Mouse (Mus musculus): ENCODE results near the gene Slc30a7.

Gene Slc30a7

DNA sequence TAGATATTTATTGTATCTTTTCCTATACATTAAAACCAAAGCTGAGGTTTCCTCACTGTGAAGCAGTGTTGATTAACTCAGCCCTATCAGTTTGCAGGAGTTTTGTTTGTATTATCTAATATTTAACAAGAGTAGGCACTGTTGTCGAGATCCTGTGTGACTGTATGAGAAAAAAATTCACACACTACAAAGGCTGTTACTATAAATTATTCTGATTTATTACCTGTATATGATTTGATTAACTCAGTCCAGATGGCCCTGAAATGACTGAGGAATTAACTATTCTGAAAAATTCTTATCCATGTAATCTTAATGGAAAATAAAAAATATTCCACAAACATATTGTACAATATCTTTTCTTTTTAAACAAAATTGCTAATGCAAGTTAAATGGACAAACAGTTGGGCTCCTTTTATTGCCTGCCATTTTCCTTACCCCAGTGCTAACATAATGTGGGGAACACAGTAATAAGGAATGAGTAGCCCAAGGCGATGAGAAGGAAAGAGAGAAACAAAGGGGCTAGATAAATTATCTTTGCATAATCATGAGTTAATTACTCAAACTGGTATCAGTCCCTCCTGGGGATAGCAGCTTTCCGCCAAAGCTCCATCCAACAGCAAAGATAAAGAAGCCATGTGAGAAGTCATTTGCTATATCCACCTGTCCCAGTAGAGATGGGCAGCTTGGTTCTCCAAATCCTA lies 57.8 kb downstream of the Slc30a7 start:
- DNase-seq (ENCODE audit: low read depth), result no peak

DNA sequence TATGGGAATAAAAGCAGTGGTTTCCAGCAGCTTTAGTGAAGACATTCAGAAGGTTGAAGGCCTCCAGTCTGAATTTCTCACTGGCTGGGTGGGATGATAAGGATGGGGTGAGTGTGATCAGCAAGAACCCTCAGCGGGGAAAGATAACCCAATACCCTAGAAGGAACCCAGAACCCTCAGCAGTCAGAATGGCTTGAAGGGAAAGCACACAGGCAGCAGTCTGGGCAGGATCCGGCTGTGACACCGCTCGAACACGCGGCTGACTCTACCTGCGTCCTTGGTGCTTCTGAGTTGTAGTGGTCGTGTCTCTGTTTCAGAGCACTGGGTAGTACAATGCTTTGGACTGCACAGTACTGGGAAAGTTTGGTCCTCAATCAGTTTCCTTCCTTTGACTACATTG lies 60.9 kb downstream of the Slc30a7 start:
- DNase-seq (ENCODE audit: low read depth), result no peak

DNA sequence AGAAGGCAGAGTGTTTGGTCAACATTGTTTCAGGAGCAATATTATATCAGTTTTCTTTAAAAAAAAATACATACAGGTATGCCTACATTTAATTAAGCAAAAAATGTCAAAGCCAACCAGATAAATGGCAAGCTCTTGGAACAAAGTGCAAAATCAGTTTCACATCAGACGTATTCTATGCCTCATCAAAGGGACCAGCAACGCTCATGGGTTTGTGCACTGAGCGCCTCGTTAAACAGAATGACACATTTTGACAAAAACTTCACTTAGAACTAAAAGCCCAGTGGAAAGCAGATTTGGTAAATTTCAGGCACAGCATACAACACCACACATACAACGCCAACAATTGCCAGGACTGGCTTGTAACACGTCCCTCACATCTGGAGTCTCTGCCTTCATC lies 62.8 kb downstream of the Slc30a7 start:
- peak; percentile 67 for DNase-seq (ENCODE audit: low read depth)

DNA sequence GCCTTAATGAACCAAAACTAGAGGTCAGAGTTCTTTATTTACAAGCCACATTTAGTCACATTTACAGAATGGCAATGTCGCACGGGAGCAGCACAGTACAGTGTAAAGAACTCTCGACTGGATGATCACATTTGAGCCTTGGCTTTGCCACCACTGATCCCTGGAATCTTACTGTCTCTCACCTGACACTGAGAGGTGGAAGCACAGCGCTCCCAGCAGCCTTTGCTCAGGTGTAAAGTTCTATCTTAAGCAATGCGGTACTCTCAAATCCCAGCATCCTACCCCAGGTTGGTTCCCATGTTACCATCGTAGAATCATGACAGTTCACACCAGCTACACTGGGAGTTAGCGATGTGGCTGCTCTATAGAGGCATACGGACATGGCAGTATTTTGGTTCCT lies 65.7 kb downstream of the Slc30a7 start:
- DNase-seq (ENCODE audit: low read depth), result no peak

DNA sequence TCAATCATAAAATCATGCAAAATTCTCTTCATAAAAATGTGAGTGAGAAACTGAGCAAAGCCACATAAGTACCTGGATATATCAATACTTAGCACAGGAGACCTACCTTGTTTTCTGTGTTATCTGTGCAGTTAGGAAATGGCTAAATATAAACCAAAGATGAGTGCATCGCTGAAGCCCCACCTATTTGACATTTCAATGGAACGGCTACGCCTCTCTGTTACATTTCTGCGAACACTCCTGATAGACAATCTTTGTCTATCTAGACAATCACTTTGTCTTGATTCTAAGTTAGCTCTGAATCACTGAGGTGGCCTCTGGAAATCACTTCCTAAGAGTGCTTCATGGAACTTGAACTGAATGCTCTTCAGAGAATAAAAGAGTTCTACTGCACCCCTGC lies 66.7 kb downstream of the Slc30a7 start:
- peak; percentile 52 for DNase-seq (ENCODE audit: low read depth)

DNA sequence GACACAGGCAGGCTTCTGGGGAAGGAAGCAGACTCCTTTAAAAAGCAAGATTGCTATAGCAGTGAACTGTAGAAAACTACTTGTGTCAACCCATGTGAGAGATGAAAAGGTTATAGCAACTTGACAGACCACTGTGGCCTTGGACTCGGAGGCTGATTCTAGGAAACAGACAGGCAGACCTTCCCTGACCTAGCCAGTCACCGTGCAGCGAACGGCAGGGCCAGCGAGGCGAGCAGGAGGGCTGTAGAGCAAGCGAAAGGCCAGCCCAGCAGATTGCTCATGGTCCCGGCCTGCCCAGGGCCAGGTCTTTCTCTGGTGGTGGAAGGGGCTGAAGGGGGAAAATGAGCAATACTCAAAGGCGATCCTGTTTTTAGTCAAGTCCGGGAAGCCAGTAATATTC lies 69.4 kb downstream of the Slc30a7 start:
- peak; percentile 20 for DNase-seq (ENCODE audit: low read depth)

DNA sequence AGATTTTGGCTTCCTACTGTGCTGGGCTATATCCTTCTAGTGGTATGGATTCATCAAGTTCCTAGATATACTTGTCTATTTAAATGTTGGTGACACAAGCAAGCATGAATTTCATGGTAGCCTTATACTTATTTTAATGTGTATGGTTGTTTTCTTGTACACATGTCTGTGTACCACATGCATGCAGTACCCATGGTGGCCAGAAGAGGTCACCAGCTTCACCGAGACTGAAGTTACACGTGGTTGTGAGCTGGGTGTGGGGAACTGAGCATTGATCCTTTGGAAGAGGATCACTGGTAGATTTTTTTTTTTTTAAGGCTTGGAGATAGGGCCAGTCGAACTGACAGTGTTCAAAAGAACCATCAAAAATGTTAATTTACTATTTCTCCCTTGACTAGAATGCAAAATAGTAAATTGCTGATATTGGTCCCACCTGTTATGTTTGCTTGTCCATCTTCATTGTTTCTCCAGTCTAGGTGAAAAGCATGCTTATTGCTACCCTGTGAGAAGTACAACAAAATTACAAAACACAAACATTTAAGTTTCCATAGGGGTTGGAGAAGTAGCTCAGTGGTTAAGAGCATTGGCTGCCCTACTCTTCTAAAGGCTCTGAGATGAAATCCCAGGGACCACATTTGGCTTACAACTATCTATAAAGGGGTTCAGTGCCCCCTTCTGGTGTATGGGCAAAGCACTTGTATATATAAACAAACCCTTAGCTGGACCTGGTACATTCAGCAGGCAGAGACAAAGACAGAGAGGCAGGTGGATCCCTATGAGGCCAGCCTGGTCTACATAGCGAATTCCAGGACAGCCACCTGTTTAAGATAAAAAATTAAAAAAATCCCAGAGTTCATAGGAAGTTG lies 70.2 kb downstream of the Slc30a7 start:
- DNase-seq (ENCODE audit: low read depth), result peak; percentile 84

DNA sequence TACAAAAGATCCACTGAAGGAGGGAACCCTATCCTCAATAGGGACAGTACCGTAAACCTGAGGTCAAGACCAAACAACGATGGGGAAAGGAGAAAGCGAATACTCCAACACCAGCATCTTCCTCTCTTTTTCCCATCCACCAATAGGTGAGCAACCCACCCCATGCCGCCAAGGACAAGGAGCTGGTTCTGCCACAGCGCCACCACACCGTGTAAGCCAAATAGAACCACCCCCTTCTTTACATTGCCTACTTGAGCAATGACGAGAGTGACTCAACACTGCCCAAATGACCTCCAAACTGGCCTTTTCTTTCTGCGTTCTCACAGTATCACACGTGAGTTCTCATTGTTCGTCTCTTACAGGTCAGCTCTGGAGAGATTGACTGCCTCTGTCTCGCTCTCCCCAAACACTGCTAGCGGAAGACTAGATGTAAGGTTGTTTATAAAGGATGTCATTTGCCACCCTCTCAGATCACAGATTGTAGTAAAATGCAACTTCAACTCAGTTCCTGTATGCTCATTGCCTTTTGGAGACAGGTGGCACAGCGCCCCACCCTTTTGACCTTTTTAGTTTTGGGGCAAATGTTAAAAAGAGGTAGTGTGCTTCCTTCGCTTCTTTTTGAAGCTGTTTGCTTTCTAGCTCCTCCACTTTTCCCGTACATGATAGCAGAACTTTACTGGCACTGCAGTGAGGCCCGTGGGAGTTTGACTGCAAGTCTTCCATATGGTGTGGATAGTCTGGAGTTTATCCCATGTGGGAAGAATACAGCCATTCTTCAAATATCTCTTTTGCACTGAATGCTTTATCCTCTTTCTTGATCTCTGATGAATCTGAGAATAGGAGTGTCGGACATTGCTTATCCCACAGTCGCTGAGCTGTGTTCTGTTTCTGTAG lies 73.7 kb downstream of the Slc30a7 start:
- peak; percentile 88 for DNase-seq (ENCODE audit: low read depth)

DNA sequence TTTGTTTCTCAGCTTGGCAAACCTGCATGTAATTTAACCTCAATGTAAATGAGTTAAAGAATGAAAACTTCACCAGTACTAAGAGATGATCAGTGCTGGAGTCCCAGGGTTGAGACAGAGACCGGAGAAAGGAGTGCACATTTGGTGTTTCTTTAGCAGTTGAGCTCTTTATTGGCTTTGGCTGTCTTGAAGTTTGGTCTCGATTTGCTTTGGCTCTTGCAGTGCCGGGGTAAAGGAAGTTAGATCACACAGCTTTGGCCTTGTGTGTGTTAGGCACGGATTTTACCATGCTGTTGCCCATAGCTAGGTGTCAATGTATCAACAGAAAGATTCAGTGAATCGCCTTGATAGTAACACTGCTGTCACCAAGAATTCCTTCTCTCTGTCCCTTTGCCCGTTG lies 75.5 kb downstream of the Slc30a7 start:
- peak; percentile 54 for DNase-seq (ENCODE audit: low read depth)

DNA sequence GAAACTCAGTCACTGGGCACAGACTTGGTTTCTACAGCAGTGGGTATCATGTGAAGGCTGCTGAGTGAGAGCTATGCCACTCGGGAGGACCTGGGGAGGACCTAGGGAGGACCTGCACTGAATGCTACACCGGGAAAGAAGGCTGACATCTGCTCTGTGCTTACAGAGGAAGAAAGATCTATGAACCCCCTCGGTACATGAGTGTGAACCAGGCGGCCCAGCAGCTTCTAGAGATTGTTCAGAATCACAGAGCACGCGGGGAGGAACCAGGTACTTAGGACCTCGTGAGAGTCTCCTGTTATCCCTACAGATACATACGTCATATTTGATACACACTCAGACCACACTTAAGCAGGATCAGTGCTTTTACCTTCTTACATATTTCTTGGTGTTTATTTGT lies 80.7 kb downstream of the Slc30a7 start:
- DNase-seq (ENCODE audit: low read depth), result no peak

DNA sequence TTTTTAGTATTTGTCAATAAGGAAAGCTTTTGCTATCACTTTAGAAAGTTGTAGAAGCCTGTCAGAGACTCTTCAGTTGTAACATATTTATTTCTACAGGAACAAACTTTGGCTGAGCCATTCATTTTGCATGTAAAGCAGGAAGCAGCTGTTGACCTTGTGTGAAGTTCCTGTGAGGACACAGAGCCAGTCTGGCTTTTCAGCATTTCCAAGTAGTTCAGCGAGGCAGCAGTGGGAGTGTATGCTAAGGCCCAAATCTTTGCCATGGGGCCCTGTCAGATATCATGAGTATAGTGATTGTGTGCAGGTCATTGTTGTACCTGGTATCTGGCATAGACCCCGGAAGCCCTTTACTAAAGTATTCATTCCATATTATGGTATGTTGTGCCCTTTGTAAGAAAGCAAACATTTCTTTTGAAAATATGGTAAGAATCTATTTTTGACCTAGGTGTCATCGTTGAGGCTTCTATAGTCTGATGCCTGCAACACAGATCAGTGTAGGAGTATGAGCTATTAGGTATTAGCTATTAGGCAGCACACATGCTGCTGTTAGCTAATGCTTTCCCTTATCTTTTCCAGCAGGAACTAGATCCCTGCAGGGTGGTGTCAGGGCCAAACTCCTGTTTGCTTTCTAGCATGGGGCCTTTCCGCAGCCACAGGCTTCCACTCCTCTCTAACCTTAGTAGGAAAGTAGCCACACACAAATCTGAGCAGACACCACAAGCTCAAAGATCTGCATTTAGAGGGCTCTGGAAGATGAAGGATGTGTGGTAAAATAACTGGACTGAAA lies 82.6 kb downstream of the Slc30a7 start:
- no peak for DNase-seq (ENCODE audit: low read depth)

DNA sequence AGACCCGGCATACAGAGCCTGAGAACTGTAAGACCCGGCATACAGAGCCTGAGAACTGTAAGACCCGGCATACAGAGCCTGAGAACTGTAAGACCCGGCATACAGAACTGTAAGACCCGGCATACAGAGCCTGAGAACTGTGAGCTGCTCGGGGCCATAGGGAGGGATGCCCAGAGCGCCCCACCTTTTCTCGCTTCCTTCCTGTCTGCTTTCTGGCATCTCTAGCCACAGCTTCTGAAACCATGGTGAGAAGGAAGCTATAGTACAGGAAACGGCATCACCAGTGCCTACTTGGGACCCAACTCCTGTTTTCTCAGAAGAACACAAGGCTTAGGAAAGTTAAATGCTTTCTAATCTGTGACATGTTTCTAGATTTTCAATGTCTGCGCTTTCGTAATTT lies 99.8 kb downstream of the Slc30a7 start:
- peak; percentile 56 for DNase-seq (ENCODE audit: low read depth)

DNA sequence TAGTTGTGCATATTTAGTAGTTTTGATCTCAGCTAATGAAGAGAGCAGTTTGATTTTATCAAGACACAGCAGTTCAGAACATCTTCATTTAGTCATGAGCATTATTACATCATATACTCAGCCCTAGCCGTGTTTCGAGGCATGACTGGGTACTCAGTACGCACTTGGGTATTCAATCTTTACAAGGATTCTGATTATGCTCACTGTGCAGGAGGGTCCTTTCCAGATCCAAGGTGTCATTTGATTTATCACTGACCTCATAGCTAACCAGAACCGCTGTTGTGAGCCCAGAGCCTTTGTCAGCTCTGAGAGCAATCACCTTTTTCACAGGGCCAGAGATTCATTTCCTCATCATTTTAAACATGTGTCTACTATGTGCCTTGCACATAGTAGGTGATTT lies 101.6 kb downstream of the Slc30a7 start:
- no peak for DNase-seq (ENCODE audit: low read depth)

DNA sequence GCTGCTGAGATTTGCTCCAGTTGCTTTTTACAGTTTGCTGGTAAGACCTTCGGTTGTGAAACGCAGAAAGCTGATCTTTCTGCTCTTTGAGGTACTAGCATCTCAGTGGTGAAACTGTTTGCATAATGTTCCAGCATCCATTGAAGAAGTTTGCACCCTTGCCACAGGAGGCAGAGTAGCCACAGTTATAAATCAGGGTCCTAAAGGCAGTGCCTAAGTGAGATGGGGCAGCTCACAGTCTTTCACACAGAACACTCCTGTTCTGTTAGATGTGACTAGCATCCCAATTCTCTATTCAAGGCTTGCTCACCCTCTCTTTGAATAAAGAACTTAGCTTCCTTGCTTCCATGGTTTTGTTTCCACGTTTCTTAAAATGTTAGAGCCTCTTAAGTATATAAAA lies 102.1 kb downstream of the Slc30a7 start:
- no peak for DNase-seq (ENCODE audit: low read depth)

DNA sequence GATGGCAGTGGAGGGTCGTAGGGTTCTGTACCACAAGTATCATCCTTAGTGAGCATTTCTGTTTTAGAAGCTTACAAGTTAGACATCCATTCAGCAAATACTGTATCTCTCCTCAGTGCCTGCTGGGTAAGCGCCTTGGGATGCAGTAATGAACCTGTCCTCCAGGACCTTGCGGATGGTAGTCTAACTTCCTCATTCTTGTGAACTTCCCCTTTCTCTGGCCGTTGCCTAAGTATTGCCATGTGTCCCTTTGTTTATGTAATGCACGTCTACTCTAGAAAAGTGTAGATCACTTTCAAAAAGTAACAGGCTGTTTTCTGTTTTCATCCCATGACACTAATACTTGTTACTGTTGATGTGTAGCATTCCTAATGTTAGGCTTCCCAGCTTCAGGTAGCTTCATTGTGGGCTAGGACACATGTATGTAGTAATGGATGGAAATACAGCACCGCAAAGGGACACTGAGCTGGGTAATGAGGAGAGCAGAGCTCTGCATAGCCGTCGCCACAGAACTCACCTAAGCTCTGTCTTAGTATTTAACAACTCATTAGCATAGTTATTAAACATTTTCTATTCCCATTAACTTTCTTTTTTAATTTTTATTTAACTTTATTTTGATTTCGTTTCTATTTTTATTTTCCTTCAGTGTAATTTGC lies 104.8 kb downstream of the Slc30a7 start:
- DNase-seq (ENCODE audit: low read depth), result no peak

DNA sequence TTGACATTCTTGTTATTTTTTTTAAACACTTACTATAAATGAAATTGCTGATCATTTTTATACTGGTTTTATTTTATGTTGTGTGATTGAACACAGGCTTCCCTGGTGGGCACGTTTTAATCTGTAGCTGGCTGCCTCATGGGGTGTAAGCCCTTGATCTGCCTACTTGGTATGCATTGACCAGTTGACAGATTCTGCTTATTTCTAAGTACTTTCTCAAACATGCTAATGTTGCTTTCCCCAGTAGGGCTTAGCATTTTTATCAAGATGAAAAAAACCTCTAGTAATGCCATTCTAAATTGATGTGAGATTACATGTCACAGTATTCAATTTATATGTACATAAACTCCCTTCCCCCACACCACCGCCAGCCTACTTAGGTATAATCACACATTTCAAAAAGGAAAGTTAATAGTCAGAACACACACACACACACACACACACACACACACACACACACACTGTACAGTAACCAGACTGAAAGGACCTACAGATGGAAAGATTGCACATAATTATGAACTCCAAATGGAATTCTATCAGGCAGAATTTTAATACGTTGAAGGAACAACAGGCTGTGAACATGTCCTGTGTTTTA lies 108.8 kb downstream of the Slc30a7 start:
- no peak for DNase-seq (ENCODE audit: low read depth)

DNA sequence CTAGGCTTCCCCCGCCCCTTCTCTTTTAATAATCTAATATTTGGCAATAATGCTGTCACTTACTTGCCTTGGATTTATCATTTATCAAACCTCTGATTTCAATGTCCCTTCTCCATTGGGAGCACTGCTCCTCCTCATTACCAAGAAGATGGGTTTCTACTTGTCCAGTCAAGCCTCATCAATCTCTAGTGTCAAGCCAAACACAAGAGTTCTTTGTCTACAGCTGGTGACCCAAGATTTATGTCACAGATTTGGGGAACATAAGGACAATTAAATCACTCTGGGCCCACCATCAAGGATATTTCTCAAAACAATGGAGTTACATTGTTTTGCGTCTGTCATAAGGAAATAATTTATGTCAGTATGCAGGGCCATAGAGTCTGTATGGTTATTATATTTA lies 114.0 kb downstream of the Slc30a7 start:
- no peak for DNase-seq (ENCODE audit: low read depth)

DNA sequence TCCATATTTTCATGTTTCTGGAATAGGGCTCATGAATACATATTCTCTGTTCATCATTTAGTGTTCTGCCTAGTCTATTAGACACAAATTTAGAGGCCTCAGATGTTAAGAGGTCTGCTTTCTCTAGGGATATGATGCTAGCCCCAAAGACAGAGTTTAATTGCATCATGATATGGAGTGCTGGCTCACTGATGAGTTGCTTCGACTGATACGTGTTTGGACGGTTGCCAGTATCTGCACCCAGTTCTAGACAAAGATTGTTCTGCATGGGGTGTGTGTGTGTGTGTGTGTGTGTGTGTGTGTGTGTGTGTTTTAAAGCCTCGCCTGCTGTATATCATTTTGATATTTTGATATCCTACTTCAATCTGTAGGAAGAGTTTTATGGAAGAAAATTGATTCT lies 114.9 kb downstream of the Slc30a7 start:
- no peak for DNase-seq (ENCODE audit: low read depth)

All from naive thymus-derived CD4-positive, alpha-beta T cell, adult 2 months (primary cell).